In genomic region chr1:169526006-169526680, GRCm38 (mm10) we compare ENCODE assay signal across 28 mouse cellular contexts. TPM values are rescaled to one million over a fixed set of nuclear protein-coding genes. Genes with fewer than 3 reads are reported as not detected.
A peak's percentile ranks its signal among the peaks of the same experiment; 100 is the strongest.
DNase-seq lines count a peak whose midpoint lies in the region; ATAC-seq and TF ChIP-seq lines count a peak whose summit lies in the region.
"Had no signal": no experiment of that assay in that cellular context is flagged by ENCODE, and none has a peak within 500 bp of the region (broad histone marks: within the 10 kb centered on the region; RNA-seq: fewer than 3 reads in every experiment).

No protein-coding gene starts in this region.

- H3K36me3 ChIP-seq in intestine, postnatal 0 days (ENCODE audit: control insufficient read depth, insufficient read depth): peaks cover 25% of the 10 kb centered on the region

- H3K4me2 ChIP-seq in intestine, postnatal 0 days (replicated peaks; ENCODE audit: low read depth): no peak overlapping the region
- H3K4me2 ChIP-seq: heart, embryonic 11.5 days; hindbrain, embryonic 13.5 days had no signal

- whole genome bisulfite sequencing in intestine, postnatal 0 days: 85% methylated on average over 5 of the region's 5 CpGs

- peaks cover 12% of the 10 kb centered on the region; the same call in 1 of the 2 replicates for H3K4me1 ChIP-seq in embryonic fibroblast, embryonic 13.5 days (ENCODE audit: control insufficient read depth, insufficient read depth, low read length)
- no peaks in the 10 kb centered on the region for H3K4me1 ChIP-seq in intestine, postnatal 0 days (replicated peaks; ENCODE audit: control insufficient read depth, insufficient read depth, low read length)

- peak; percentile 60 for DNase-seq in 3T3-L1 (ENCODE audit: low read depth, low spot score)
- DNase-seq in 416B (ENCODE audit: low read depth): peak; percentile 8
- peak; percentile 59 for DNase-seq in NIH3T3 (ENCODE audit: low read depth)
- no peak for DNase-seq in frontal cortex, postnatal 25 days (ENCODE audit: low spot score in 2 of 2)
- no peak for DNase-seq in heart, adult 8-10 months (ENCODE audit: low spot score)
- DNase-seq: adrenal gland, adult 2 months; adrenal gland, postnatal 14 days; B cell, adult 2 months; cerebellum, adult 11-12 months; cerebellum, adult 9-11 months; cerebellum, postnatal 25 days; forebrain, postnatal 0 days; gastrocnemius, postnatal 25 days; heart, adult 2 months; heart, postnatal 10 days; heart, postnatal 36 days; kidney, adult 2 months had no signal

- no peaks in the 10 kb centered on the region for H3K27me3 ChIP-seq in intestine, postnatal 0 days (replicated peaks; ENCODE audit: control insufficient read depth, insufficient read depth, low read length)
- H3K27me3 ChIP-seq: hindbrain, embryonic 13.5 days; Patski had no signal

- no peak for ATAC-seq in intestine, postnatal 0 days
- ATAC-seq: CD4-positive, CD25-positive, alpha-beta regulatory T cell, adult 4 months; forebrain, embryonic 14.5 days; forebrain, postnatal 0 days; hindbrain, embryonic 16.5 days; inflammation-experienced regulatory T-cells, adult 6 months; intestine, embryonic 16.5 days; Patski had no signal

- no peak for TF ChIP-seq CTCF in embryonic fibroblast, embryonic 13.5 days (IDR thresholded peaks at IDR 0.05; ENCODE audit: borderline replicate concordance, insufficient read depth, low read length)
- no peak for TF ChIP-seq CTCF in intestine, postnatal 0 days (IDR thresholded peaks at IDR 0.05; ENCODE audit: low read depth)

- H3K9me3 ChIP-seq in intestine, postnatal 0 days (ENCODE audit: control insufficient read depth): no peaks in the 10 kb centered on the region
- H3K9me3 ChIP-seq: hindbrain, embryonic 10.5 days; hindbrain, embryonic 13.5 days had no signal

- no peak overlapping the region for H3K9ac ChIP-seq in intestine, postnatal 0 days (ENCODE audit: low read depth, low read length)
- H3K9ac ChIP-seq: forebrain, postnatal 0 days had no signal

- H3K27ac ChIP-seq in embryonic fibroblast, embryonic 13.5 days (ENCODE audit: insufficient read depth, low read length): peak overlapping the region; percentile 18
- no peak overlapping the region for H3K27ac ChIP-seq in intestine, postnatal 0 days (ENCODE audit: low read depth, low read length)
- H3K27ac ChIP-seq: heart, adult 2 months; hindbrain, embryonic 10.5 days; hindbrain, embryonic 13.5 days had no signal

- H3K4me3 ChIP-seq in embryonic fibroblast, embryonic 13.5 days (ENCODE audit: insufficient read depth, low read length): no peak overlapping the region
- H3K4me3 ChIP-seq in intestine, postnatal 0 days (ENCODE audit: low read depth, low read length): no peak overlapping the region
- H3K4me3 ChIP-seq: heart, adult 2 months; hindbrain, embryonic 10.5 days; hindbrain, embryonic 13.5 days had no signal

- no peak for TF ChIP-seq POLR2A in embryonic fibroblast, embryonic 13.5 days (IDR thresholded peaks at IDR 0.05; ENCODE audit: low read depth, low read length)

RNA-seq across cellular contexts. Expression of gene Nuf2, which starts 5.1 kb away (rescaled TPM):
- polyA plus RNA-seq in embryonic fibroblast, embryonic 13.5 days (2011; ENCODE audit: insufficient read length, low read depth, missing spikeins): 33.1 and 54.0 TPM in 2 replicates
- 11.0 and 13.0 TPM in 2 replicates for polyA plus RNA-seq in intestine, postnatal 0 days (2015; fragmentation: Nextera tagmentation; extraction: Ambion mirVana)
- under 1 TPM in 3 of 4 experiments, not detected in 1; 0.16 to 0.52 (median 0.38) TPM for total RNA-seq in heart, adult 8-10 months (2022)

Comparison
In these comparisons a context has a peak if more than half of its experiments do, and no peak if none do; other contexts are left out.
1. DNase-seq: peak in 3T3-L1 (single experiment), 416B (single experiment) and NIH3T3 (single experiment); none in frontal cortex, postnatal 25 days (0 of 2) and heart, adult 8-10 months (single experiment).